Mouse (Mus musculus) testis, adult 2 months (tissue): ENCODE data around the gene Unc119b.

Experiments
- CTCF ChIP-seq: fragments of 200-500 bp; IDR thresholded peaks from 2 replicates; pipeline ENCODE4 v1.5.1; 2012; ENCODE audit warnings: low read depth, mild to moderate bottlenecking, inconsistent platforms, low read length, moderate library complexity; ENCODE audit not compliant: control insufficient read depth, insufficient read depth, insufficient replicate concordance
- POLR2A ChIP-seq: fragments of 200-500 bp; IDR thresholded peaks from 2 replicates; pipeline ENCODE4 v1.6.1; 2012; ENCODE audit warnings: low read depth, mild to moderate bottlenecking, inconsistent platforms, low read length, moderate library complexity; ENCODE audit not compliant: control insufficient read depth

DNA sequence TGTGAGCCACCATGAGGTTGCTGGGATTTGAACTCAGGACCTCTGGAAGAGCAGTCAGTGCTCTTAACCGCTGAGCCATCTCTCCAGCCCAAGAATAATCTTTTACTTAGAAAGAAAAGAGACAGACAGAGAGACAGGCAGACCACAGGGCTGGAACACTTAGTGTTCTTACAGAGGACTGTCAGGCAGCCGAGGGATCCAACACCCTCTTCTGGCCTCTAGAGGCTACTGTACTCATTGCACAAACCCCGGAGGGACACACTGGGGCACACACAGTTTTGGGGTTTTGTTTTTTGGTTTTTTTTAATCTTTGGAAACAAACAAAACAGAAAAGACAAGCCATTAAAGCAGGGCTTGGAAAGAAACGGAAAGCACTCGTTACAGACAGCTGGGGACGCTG lies 5.4 kb downstream of the Unc119b start:
- TF ChIP-seq POLR2A (no peak), CTCF (no peak)
